Mouse (Mus musculus) kidney, embryonic 15.5 days (tissue): ENCODE data around the gene Nol9. TPM values are rescaled to one million over a fixed set of nuclear protein-coding genes. Genes with fewer than 3 reads are reported as not detected.
A peak's percentile ranks its signal among the peaks of the same experiment; 100 is the strongest.
"Not testable (repeated sequence)": the region's sequence is repeated elsewhere in the genome, so short reads cannot be mapped to it uniquely, and the experiment has no call there.

ENCODE experiments used
- ATAC-seq: fragments of 200-750 bp; cut with Nextera tagmentation; replicated peaks from 2 replicates; pipeline ENCODE4 v1.8.0; 2017; ENCODE audit warnings: moderate TSS enrichment; ENCODE audit not compliant: low FRiP score
- H3K27ac ChIP-seq: fragments of 300-500 bp; sonication (generic); 2 replicates; pipeline ENCODE4 v1.5.1; 2015; ENCODE audit warnings: mild to moderate bottlenecking, inconsistent platforms
- H3K27me3 ChIP-seq: fragments of 300-500 bp; sonication (generic); 2 replicates; pipeline ENCODE4 v1.6.1; 2015; ENCODE audit warnings: inconsistent platforms
- H3K36me3 ChIP-seq: fragments of 300-500 bp; sonication (generic); 2 replicates; pipeline ENCODE4 v1.6.1; 2015; ENCODE audit warnings: inconsistent platforms
- H3K4me1 ChIP-seq: fragments of 300-500 bp; sonication (generic); 2 replicates; pipeline ENCODE4 v1.6.1; 2015; ENCODE audit warnings: inconsistent platforms
- H3K4me2 ChIP-seq: fragments of 300-500 bp; sonication (generic); 2 replicates; pipeline ENCODE4 v1.6.1; 2015; ENCODE audit warnings: moderate library complexity, mild to moderate bottlenecking, inconsistent platforms
- H3K4me3 ChIP-seq: fragments of 300-500 bp; sonication (generic); replicated peaks from 2 replicates; pipeline ENCODE4 v1.5.1; 2015; ENCODE audit warnings: mild to moderate bottlenecking, inconsistent platforms
- H3K9ac ChIP-seq: fragments of 300-500 bp; sonication (generic); 2 replicates; pipeline ENCODE4 v1.6.1; 2015; ENCODE audit warnings: mild to moderate bottlenecking, inconsistent platforms
- H3K9me3 ChIP-seq: fragments of 300-500 bp; sonication (generic); replicated peaks from 2 replicates; pipeline ENCODE4 v1.6.1; 2016; ENCODE audit warnings: inconsistent platforms
- WGBS: fragments of 180-500 bp; shearing (Covaris S2); methylation state at CpG from one replicate; pipeline ENCODE4 v1.1.7; 2015; ENCODE audit warnings: mixed read lengths; 5-methylcytosine and 5-hydroxymethylcytosine counted together
- polyA plus RNA-seq: library from polyadenylated mRNA; unstranded; fragments of >200 nt; fragmentation: Nextera tagmentation; extraction: Ambion mirVana; gene quantifications from 2 replicates; pipeline ENCODE4 v1.2.1, GENCODE M21; 2015

The Nol9 gene
- polyA plus RNA-seq, 1 experiment from 2014 or later: 36.8 TPM

- not testable (repeated sequence) for ATAC-seq, H3K4me3 ChIP-seq, H3K27ac ChIP-seq, H3K4me2 ChIP-seq, H3K9me3 ChIP-seq, H3K36me3 ChIP-seq, H3K9ac ChIP-seq, H3K27me3 ChIP-seq
- peaks cover 27% of the 10 kb centered on the region for H3K4me1 ChIP-seq
- 89% methylated on average over 6 of the region's 6 CpGs for WGBS
Observed at GRCm38 (mm10) chr4:152036464-152036863, 2.7 kb upstream of the Nol9 start.

GRCm38 (mm10) chr4:152038225-152038984 is 716 bp upstream of the Nol9 start, which contains the start of gene Tas1r1:
Tas1r1 (minus strand) TSS chr4:152038568.
- Histone ChIP-seq H3K4me3 (peak within 1 kb of the TSS; percentile 100), H3K36me3 (peaks cover 25% of the 10 kb centered on the region), H3K4me2 (peak within 1 kb of the TSS; percentile 90), H3K9ac (peak within 1 kb of the TSS; percentile 97), H3K27ac (peak within 1 kb of the TSS; percentile 51), H3K27me3 (no peaks in the 10 kb centered on the region), H3K4me1 (peaks cover 40% of the 10 kb centered on the region), H3K9me3 (no peaks in the 10 kb centered on the region)
- 45% methylated on average over 10 of the region's 10 CpGs for WGBS
- no peak for ATAC-seq

DNA sequence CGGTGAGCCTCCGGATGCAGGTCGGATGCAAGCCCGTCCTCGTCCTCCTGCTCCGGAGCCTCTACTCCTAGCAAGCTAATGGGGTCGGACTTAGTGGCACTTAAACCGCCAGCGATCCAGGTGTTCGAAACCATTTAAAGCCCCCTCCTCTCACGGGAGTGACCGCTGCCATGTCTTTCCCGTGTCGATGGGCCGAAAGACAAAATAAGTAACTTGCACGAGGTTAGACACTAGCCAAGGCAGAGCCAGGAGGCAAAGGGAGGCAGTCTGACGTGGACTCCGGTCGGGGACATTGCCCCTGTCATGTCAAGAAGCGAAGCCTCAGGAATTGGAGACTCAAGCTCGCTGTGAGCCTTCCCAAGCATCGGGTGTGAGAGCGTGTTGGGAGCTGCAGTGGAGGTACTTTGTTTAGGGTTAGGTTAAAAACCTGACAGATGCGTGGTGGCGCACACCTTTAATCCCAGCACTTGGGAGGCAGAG is 750 bp downstream of the Nol9 start:
- Histone ChIP-seq H3K27ac (peak overlapping the region; percentile 51; the same call in 1 of the 2 replicates), H3K4me3 (peak overlapping the region; percentile 100), H3K27me3 (no peaks in the 10 kb centered on the region), H3K9me3 (no peaks in the 10 kb centered on the region), H3K9ac (peak overlapping the region; percentile 97), H3K36me3 (peaks cover 40% of the 10 kb centered on the region), H3K4me2 (peak overlapping the region; percentile 90), H3K4me1 (peaks cover 42% of the 10 kb centered on the region)
- no peak for ATAC-seq
- 4% methylated on average over 25 of the region's 25 CpGs for WGBS

GRCm38 (mm10) chr4:152041924-152042641 is 3.0 kb downstream of the Nol9 start:
- Histone ChIP-seq H3K9me3 (no peaks in the 10 kb centered on the region), H3K4me1 (peaks cover 42% of the 10 kb centered on the region), H3K4me2 (peak overlapping the region; percentile 10), H3K4me3 (no peak overlapping the region), H3K9ac (no peak overlapping the region), H3K27me3 (no peaks in the 10 kb centered on the region), H3K27ac (peak overlapping the region; percentile 34), H3K36me3 (peaks cover 62% of the 10 kb centered on the region)
- 70% methylated on average over 22 of the region's 22 CpGs for WGBS
- no peak; the same call in 1 of the 2 replicates for ATAC-seq

GRCm38 (mm10) chr4:152043171-152043570 is 4.0 kb downstream of the Nol9 start:
- WGBS: 82% methylated on average over 3 of the region's 3 CpGs
- no peak overlapping the region for H3K4me3 ChIP-seq
- no peak overlapping the region for H3K4me2 ChIP-seq
- no peak overlapping the region for H3K27ac ChIP-seq
- no peak overlapping the region for H3K9ac ChIP-seq
- H3K27me3 ChIP-seq: no peaks in the 10 kb centered on the region
- no peak for ATAC-seq
- peaks cover 73% of the 10 kb centered on the region for H3K36me3 ChIP-seq
- H3K9me3 ChIP-seq: no peaks in the 10 kb centered on the region
- peaks cover 41% of the 10 kb centered on the region for H3K4me1 ChIP-seq

DNA sequence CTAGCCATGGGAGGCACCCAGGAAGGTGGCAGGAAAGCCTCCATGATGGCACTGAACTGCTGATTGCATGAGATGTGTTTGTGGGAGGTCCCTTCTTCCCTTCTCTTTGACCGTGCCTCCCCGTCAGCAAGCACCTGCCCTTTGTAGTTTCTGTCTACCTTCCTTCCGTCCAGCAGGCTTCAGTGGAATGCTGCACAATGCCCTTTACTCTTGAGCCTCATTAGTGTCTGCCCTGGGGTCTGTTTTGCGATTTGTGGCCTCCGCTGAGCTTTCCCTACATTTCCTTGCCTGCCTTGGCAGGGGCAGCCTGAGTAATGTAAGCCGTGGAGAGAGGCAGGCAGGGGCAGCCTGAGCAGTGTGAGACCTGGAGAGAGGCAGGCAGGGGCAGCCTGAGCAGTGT is 5.5 kb downstream of the Nol9 start:
- WGBS: 68% methylated on average over 6 of the region's 6 CpGs

DNA sequence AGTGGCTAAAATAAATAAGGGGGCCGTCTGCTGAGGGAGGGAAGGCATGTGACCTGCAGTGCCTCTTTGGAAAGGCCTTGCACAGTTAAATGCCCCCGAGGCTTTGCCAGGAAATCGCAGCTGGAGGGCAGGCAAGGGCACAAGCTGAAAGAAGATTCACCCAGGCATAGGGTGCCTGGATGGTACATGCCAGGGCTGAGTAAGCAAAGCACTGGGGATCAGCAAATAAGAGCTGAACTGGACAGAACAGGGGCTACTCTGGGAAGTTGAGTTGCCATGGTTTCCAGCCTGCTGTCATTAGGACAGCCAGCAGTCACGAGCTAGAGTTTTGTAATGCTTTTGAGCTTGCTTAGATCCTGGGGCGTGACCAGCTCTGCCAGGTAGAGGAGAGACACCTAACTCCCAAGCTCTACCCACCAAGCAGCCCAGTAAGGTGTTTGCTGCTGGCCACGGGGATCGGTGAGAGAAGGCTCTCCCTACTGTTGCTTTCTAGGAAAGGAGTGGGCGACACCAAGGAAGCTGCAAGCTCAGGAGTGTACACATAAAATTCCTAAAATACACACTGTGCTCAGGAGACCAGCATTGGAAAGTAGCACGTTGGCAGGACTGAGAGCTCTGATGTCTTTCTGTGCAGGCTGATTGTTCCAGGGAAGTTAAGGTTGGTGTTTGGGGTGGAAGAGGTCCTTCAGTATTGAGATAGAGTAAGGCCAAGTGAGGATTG is 23.4 kb downstream of the Nol9 start:
- 0 out of 2 replicates have a peak, but pooled peaks cover 8% of the 10 kb centered on the region for H3K4me1 ChIP-seq
- H3K27me3 ChIP-seq: no peaks in the 10 kb centered on the region
- no peak overlapping the region for H3K9ac ChIP-seq
- H3K4me2 ChIP-seq: no peak overlapping the region
- H3K27ac ChIP-seq: 0 out of 2 replicates have a peak overlapping the region, but pooled peaks have one; percentile 24
- H3K4me3 ChIP-seq: no peak overlapping the region
- H3K36me3 ChIP-seq: peaks cover 51% of the 10 kb centered on the region
- peak; percentile 54; the same call in 1 of the 2 replicates for ATAC-seq
- 62% methylated on average over 9 of the region's 9 CpGs for WGBS
- no peaks in the 10 kb centered on the region for H3K9me3 ChIP-seq

More for the DNA sequence above, 5.5 kb downstream of the Nol9 start:
- Histone ChIP-seq H3K9ac (no peak overlapping the region), H3K36me3 (peaks cover 86% of the 10 kb centered on the region), H3K4me2 (no peak overlapping the region), H3K4me1 (peaks cover 32% of the 10 kb centered on the region), H3K4me3 (no peak overlapping the region), H3K27ac (no peak overlapping the region), H3K9me3 (no peaks in the 10 kb centered on the region), H3K27me3 (no peaks in the 10 kb centered on the region)
- ATAC-seq: no peak

- Histone ChIP-seq H3K4me3 (no peak overlapping the region), H3K27ac (no peak overlapping the region), H3K36me3 (0 out of 2 replicates have a peak, but pooled peaks cover 7% of the 10 kb centered on the region), H3K9ac (no peak overlapping the region), H3K27me3 (no peaks in the 10 kb centered on the region), H3K9me3 (no peaks in the 10 kb centered on the region), H3K4me1 (peaks cover 8% of the 10 kb centered on the region), H3K4me2 (no peak overlapping the region)
- ATAC-seq: no peak
Observed at GRCm38 (mm10) chr4:152067280-152067679, 28.2 kb downstream of the Nol9 start.

DNA sequence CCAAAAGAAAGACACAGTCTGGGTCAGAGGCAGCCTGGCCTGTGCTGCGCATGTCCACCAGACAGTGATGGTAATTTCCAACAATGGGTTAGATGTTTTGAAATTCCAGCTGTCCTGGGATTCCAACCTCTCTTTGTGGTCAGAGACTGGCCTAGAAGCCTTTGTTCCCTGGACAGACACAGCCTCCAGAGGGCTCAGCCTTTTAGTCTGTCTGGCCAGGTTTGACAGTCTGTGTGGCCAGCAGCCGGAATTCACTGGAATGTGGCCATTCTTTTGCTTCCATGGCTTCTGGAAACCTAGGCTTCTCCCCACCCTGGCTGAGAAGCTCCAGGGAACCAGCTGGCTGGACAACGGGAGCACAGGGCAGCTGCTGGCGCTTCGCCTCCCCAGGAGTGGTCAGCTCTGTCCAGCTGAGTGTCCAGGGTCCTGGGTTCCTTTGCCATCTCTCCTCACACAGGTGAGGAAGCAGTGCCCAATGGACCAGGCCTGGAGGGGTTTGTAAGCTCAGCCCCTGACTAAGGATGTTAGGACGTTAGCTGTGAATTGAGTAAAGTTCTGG is 29.1 kb downstream of the Nol9 start:
- H3K9ac ChIP-seq: no peak overlapping the region
- no peaks in the 10 kb centered on the region for H3K9me3 ChIP-seq
- H3K36me3 ChIP-seq: 0 out of 2 replicates have a peak, but pooled peaks cover 3% of the 10 kb centered on the region
- WGBS: 84% methylated on average over 6 of the region's 6 CpGs
- no peak for ATAC-seq
- H3K27me3 ChIP-seq: no peaks in the 10 kb centered on the region
- no peak overlapping the region for H3K4me2 ChIP-seq
- no peak overlapping the region for H3K27ac ChIP-seq
- no peak overlapping the region for H3K4me3 ChIP-seq
- H3K4me1 ChIP-seq: peaks cover 11% of the 10 kb centered on the region

GRCm38 (mm10) chr4:152069245-152069644 is 30.1 kb downstream of the Nol9 start:
- H3K27ac ChIP-seq: no peak overlapping the region
- 0 out of 2 replicates have a peak, but pooled peaks cover 3% of the 10 kb centered on the region for H3K36me3 ChIP-seq
- WGBS: 87% methylated on average over 3 of the region's 3 CpGs
- no peaks in the 10 kb centered on the region for H3K27me3 ChIP-seq
- H3K4me3 ChIP-seq: no peak overlapping the region
- H3K4me1 ChIP-seq: peaks cover 17% of the 10 kb centered on the region
- H3K9me3 ChIP-seq: no peaks in the 10 kb centered on the region
- ATAC-seq: no peak
- no peak overlapping the region for H3K4me2 ChIP-seq
- no peak overlapping the region for H3K9ac ChIP-seq

DNA sequence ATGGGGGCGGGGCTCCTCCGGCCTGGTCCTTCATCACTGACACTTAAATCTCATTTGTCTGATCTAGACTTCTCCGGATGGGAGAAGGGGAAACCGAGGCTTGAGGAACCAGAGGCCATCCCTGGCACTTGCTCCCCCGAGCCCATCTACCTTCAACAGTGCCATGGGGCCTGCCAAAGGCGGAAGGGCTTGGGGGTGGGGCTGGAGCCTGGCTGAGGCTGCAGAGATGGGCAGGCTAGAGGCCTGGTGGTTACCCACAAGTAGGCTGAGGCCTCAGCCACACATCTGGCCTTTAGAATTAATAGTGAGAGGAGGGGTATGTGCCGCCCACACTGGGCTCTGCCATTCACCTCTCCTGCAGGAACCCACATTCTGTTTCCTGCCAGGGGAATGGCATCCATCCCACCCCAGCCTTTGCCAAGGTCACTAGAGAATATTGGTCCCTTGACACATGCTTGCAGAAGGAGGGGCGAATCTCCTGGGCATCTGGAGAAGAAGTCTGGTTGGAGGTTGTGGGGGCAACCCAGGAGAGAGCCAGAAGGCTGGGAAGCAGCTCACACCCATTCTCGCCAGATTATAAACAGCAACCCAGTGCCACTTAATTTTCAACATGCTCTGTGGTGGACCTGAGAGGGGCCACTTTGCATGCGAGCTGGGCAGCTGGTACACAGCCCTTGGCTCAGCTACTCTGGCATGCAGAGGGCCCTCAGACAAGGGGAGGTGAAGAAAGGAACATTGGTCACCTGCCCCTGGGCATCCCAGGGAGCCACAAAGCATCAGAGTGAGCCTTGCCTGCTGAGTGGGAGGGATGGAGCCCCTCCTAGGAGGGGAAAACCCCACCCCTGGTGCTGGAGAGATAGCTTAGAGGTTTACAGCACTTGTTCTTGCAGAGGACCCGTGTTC is 31.6 kb downstream of the Nol9 start:
- 74% methylated on average over 11 of the region's 11 CpGs for WGBS
- no peak overlapping the region for H3K9ac ChIP-seq
- no peaks in the 10 kb centered on the region for H3K27me3 ChIP-seq
- no peak overlapping the region for H3K4me2 ChIP-seq
- H3K36me3 ChIP-seq: 0 out of 2 replicates have a peak, but pooled peaks cover 2% of the 10 kb centered on the region
- ATAC-seq: no peak
- H3K4me1 ChIP-seq: peaks cover 25% of the 10 kb centered on the region
- no peaks in the 10 kb centered on the region for H3K9me3 ChIP-seq
- no peak overlapping the region for H3K27ac ChIP-seq
- no peak overlapping the region for H3K4me3 ChIP-seq
